Mouse (Mus musculus): ENCODE measurements at regions not wholly inside any gene's neighbourhood (a gene's known extent, or its start where the extent isn't known, plus 50 kb on each side); places are given as distances from the start of the nearest gene placed in this dataset.

DNA sequence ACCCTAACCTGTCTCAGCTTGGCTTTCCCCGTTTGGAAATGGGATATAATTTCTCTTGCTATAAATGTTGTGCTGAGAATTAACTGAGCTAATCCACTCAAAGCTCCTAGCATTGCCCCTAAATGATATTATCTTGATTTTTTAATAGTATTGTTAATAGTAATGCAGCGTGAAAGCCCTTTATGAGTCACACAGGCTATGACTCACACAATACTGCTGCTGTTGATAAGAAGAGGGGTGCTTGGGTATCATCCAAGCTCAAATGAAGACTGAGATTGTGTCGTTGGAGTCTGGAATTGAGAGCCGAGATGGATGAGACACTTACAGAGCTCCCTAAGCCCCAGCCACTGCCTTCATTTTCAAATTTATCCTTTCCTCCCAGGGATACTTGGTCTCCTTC, 235.2 kb upstream of the Tbc1d5 start:
- Histone ChIP-seq H3K36me3 (replicated peaks) (no peaks in the 10 kb centered on the region), H3K4me3 (no peak overlapping the region), H3K9me3 (no peaks in the 10 kb centered on the region), H3K27me3 (ENCODE audit: poor library complexity, severe bottlenecking) (no peaks in the 10 kb centered on the region), H3K4me1 (no peaks in the 10 kb centered on the region), H3K27ac (no peak overlapping the region)
- 87% methylated on average over 4 of the region's 4 CpGs for WGBS
- DNase-seq (ENCODE audit: extremely low spot score, low spot score) = no peak

DNA sequence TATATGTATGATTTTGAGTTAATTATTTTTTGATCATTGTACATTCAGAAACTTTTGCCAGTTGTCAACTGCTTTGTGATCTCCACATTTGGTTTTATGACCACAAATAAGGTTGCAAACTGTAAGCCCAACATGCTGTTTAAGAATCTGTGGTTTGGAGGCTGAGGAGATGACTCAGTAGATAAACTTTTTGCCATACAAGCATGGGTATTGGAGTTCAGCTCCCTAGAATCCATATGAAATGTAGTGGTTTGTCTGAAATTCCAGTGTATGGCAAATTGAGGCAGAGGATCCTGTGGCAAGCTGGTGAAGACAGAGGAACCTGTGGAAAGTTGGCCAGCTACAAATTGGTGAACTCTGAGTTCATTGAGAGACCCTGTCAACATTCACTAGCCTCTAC, 234.6 kb upstream of the Tbc1d5 start:
- no peaks in the 10 kb centered on the region for H3K4me1 ChIP-seq
- no peaks in the 10 kb centered on the region for H3K9me3 ChIP-seq
- no peaks in the 10 kb centered on the region for H3K36me3 ChIP-seq (replicated peaks)
- no peak overlapping the region for H3K4me3 ChIP-seq
- no peaks in the 10 kb centered on the region for H3K27me3 ChIP-seq (ENCODE audit: poor library complexity, severe bottlenecking)
- no peak for DNase-seq (ENCODE audit: extremely low spot score, low spot score)
- no peak overlapping the region for H3K27ac ChIP-seq

DNA sequence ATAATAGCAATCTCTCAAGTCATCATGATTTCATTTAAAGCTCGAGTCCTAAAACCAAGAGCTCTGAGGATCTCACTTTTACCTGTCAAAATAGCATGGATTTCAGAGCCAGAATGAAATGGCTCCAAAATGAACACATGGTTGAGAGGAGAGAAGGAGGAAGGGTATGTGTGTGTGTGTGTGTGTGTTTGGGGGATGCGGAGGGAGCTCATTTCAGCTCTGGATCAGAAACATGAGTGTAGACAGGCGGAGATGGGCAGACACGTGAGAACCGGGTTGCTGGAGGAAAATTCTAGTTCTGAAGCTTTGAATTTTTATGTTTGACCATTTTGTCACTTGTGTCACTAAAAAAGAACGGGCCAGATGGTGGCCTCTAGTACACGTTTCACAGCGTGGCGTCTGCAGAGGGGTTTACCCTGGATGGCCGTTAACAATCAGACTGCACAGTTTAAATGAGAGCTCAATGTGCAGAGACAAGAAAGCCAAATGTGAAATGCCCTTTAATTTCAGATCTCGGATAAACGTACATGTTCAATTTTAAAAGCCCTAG, 232.5 kb upstream of the Tbc1d5 start:
- DNase-seq (ENCODE audit: extremely low spot score, low spot score) = no peak
- Histone ChIP-seq H3K9me3 (no peaks in the 10 kb centered on the region), H3K27ac (no peak overlapping the region), H3K27me3 (ENCODE audit: poor library complexity, severe bottlenecking) (no peaks in the 10 kb centered on the region), H3K4me3 (no peak overlapping the region), H3K36me3 (replicated peaks) (no peaks in the 10 kb centered on the region), H3K4me1 (no peaks in the 10 kb centered on the region)
- 92% methylated on average over 12 of the region's 12 CpGs for WGBS

GRCm38 (mm10) chr17:51408894-51409293, 229.7 kb upstream of the Tbc1d5 start:
- no peaks in the 10 kb centered on the region for H3K9me3 ChIP-seq
- H3K4me3 ChIP-seq = no peak overlapping the region
- WGBS = 51% methylated on average over 5 of the region's 5 CpGs
- H3K36me3 ChIP-seq (replicated peaks) = no peaks in the 10 kb centered on the region
- no peaks in the 10 kb centered on the region for H3K4me1 ChIP-seq
- H3K27ac ChIP-seq = no peak overlapping the region
- peak; percentile 12 for DNase-seq (ENCODE audit: extremely low spot score, low spot score)
- H3K27me3 ChIP-seq (ENCODE audit: poor library complexity, severe bottlenecking) = no peaks in the 10 kb centered on the region

GRCm38 (mm10) chr17:51408367-51408766, 229.2 kb upstream of the Tbc1d5 start:
- H3K4me1 ChIP-seq = no peaks in the 10 kb centered on the region
- no peak for DNase-seq (ENCODE audit: extremely low spot score, low spot score)
- H3K4me3 ChIP-seq = no peak overlapping the region
- H3K27me3 ChIP-seq (ENCODE audit: poor library complexity, severe bottlenecking) = no peaks in the 10 kb centered on the region
- no peaks in the 10 kb centered on the region for H3K36me3 ChIP-seq (replicated peaks)
- WGBS = 77% methylated on average over 3 of the region's 3 CpGs
- no peak overlapping the region for H3K27ac ChIP-seq
- H3K9me3 ChIP-seq = no peaks in the 10 kb centered on the region

DNA sequence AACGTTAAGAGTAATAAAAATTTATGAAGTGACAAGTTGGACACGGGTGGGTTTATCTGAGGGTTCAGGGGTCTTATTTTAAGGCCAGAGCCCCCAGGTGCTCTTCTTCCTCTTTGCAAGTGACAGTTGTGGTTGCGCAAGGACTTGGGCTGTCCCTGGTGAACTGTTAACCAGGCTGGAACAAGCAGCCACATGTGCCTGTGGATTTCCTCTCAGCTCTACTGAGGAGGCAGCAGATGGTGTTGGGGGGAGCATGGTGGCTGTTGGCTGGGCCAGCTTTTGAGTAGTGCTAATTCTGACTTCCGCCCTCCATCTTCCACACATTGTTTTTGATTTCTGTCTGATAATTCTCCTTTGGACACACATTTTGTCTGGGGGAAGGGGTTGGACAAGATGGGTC, 227.9 kb upstream of the Tbc1d5 start:
- H3K9me3 ChIP-seq = no peaks in the 10 kb centered on the region
- no peak overlapping the region for H3K27ac ChIP-seq
- H3K4me1 ChIP-seq = no peaks in the 10 kb centered on the region
- no peak overlapping the region for H3K4me3 ChIP-seq
- peak; percentile 9 for DNase-seq (ENCODE audit: extremely low spot score, low spot score)
- no peaks in the 10 kb centered on the region for H3K27me3 ChIP-seq (ENCODE audit: poor library complexity, severe bottlenecking)
- no peaks in the 10 kb centered on the region for H3K36me3 ChIP-seq (replicated peaks)
- WGBS = 89% methylated on average over 4 of the region's 4 CpGs

GRCm38 (mm10) chr17:51405059-51405458, 225.9 kb upstream of the Tbc1d5 start:
- 86% methylated on average over 3 of the region's 3 CpGs for WGBS
- Histone ChIP-seq H3K36me3 (replicated peaks) (no peaks in the 10 kb centered on the region), H3K27me3 (ENCODE audit: poor library complexity, severe bottlenecking) (no peaks in the 10 kb centered on the region), H3K4me3 (no peak overlapping the region), H3K4me1 (no peaks in the 10 kb centered on the region), H3K9me3 (no peaks in the 10 kb centered on the region), H3K27ac (no peak overlapping the region)
- DNase-seq (ENCODE audit: extremely low spot score, low spot score) = no peak

GRCm38 (mm10) chr17:51397973-51398372, 218.8 kb upstream of the Tbc1d5 start:
- DNase-seq (ENCODE audit: extremely low spot score, low spot score) = no peak
- H3K36me3 ChIP-seq (replicated peaks) = no peaks in the 10 kb centered on the region
- H3K4me1 ChIP-seq = peaks cover 9% of the 10 kb centered on the region
- H3K4me3 ChIP-seq = no peak overlapping the region
- H3K27me3 ChIP-seq (ENCODE audit: poor library complexity, severe bottlenecking) = no peaks in the 10 kb centered on the region
- no peaks in the 10 kb centered on the region for H3K9me3 ChIP-seq
- H3K27ac ChIP-seq = no peak overlapping the region
- WGBS = 91% methylated on average over 7 of the region's 7 CpGs

DNA sequence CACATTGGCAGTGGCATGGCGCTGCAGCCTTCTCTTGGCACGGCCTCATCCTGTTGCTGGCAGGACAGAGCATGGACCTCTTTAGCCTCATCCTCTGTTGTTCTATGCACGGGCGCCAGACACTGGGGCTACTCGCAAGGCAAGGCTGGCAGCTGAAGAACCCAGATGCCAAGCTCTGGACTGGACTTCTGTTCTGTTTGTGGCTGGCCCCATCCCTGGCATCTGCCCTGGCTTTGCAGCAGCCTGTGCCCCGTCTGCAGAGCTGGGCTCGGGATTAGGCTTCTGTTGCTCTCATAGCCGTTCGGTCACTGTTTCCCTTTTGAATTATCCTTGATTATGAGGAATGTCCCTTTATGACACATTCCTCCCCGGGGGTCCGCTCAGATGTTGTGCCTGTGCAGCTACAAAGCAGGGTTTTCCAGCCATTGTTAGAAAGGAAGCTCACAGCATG, 214.6 kb upstream of the Tbc1d5 start:
- DNase-seq (ENCODE audit: extremely low spot score, low spot score) = no peak
- Histone ChIP-seq H3K36me3 (replicated peaks) (no peaks in the 10 kb centered on the region), H3K27ac (0 out of 2 replicates have a peak overlapping the region, but pooled peaks have one; percentile 13), H3K4me3 (no peak overlapping the region), H3K27me3 (ENCODE audit: poor library complexity, severe bottlenecking) (no peaks in the 10 kb centered on the region), H3K9me3 (no peaks in the 10 kb centered on the region), H3K4me1 (peaks cover 13% of the 10 kb centered on the region)
- 62% methylated on average over 11 of the region's 11 CpGs for WGBS

- WGBS = 82% methylated on average over 10 of the region's 10 CpGs
- peaks cover 13% of the 10 kb centered on the region for H3K4me1 ChIP-seq
Observed at GRCm38 (mm10) chr17:51391871-51392270, 212.7 kb upstream of the Tbc1d5 start.

GRCm38 (mm10) chr17:51382552-51382951, 203.4 kb upstream of the Tbc1d5 start:
- DNase-seq (ENCODE audit: extremely low spot score, low spot score) = no peak
- H3K36me3 ChIP-seq (replicated peaks) = no peaks in the 10 kb centered on the region
- no peak overlapping the region for H3K27ac ChIP-seq
- H3K9me3 ChIP-seq = no peaks in the 10 kb centered on the region
- H3K4me3 ChIP-seq = no peak overlapping the region
- 86% methylated on average over 6 of the region's 6 CpGs for WGBS
- no peaks in the 10 kb centered on the region for H3K27me3 ChIP-seq (ENCODE audit: poor library complexity, severe bottlenecking)
- H3K4me1 ChIP-seq = no peaks in the 10 kb centered on the region

More at GRCm38 (mm10) chr17:51391871-51392270, 212.7 kb upstream of the Tbc1d5 start:
- no peaks in the 10 kb centered on the region for H3K9me3 ChIP-seq
- H3K27ac ChIP-seq = no peak overlapping the region
- no peaks in the 10 kb centered on the region for H3K27me3 ChIP-seq (ENCODE audit: poor library complexity, severe bottlenecking)
- H3K36me3 ChIP-seq (replicated peaks) = no peaks in the 10 kb centered on the region
- no peak overlapping the region for H3K4me3 ChIP-seq
- DNase-seq (ENCODE audit: extremely low spot score, low spot score) = no peak

DNA sequence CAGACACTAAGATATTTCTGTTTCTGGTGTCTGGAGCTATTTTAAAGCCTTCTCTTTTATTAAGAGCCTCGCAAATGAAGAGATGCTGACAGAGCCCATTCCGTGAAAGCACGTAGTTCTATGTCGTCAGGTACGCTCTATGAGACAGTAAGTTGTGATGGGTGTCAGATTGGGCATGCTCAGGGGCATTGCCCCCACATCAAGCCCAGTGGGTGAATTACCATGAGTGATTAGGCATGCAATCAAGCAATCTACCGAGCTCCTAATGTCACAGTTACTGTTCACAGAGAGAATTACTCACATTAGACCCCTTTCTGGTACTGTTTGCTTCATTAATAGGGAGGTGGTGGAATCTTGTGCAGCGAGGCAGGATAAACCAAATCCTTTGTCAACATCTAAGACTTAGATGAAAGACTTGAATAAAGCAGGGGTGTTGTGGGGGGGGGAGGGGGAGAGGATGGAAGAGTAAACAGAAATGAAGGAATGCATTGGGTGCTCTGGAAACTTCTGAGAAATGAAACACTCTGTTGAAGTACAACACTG, 192.9 kb upstream of the Tbc1d5 start:
- no peak for DNase-seq (ENCODE audit: extremely low spot score, low spot score)
- H3K4me3 ChIP-seq = no peak overlapping the region
- H3K36me3 ChIP-seq (replicated peaks) = no peaks in the 10 kb centered on the region
- H3K27ac ChIP-seq = no peak overlapping the region
- WGBS = 55% methylated on average over 7 of the region's 7 CpGs
- H3K4me1 ChIP-seq = peaks cover 36% of the 10 kb centered on the region
- H3K9me3 ChIP-seq = no peaks in the 10 kb centered on the region
- H3K27me3 ChIP-seq (ENCODE audit: poor library complexity, severe bottlenecking) = no peaks in the 10 kb centered on the region

GRCm38 (mm10) chr17:51370990-51371389, 191.8 kb upstream of the Tbc1d5 start:
- no peak for DNase-seq (ENCODE audit: extremely low spot score, low spot score)
- Histone ChIP-seq H3K27me3 (ENCODE audit: poor library complexity, severe bottlenecking) (no peaks in the 10 kb centered on the region), H3K27ac (no peak overlapping the region), H3K9me3 (no peaks in the 10 kb centered on the region), H3K4me1 (peaks cover 36% of the 10 kb centered on the region), H3K36me3 (replicated peaks) (no peaks in the 10 kb centered on the region), H3K4me3 (no peak overlapping the region)
- WGBS = 91% methylated on average over 7 of the region's 7 CpGs

DNA sequence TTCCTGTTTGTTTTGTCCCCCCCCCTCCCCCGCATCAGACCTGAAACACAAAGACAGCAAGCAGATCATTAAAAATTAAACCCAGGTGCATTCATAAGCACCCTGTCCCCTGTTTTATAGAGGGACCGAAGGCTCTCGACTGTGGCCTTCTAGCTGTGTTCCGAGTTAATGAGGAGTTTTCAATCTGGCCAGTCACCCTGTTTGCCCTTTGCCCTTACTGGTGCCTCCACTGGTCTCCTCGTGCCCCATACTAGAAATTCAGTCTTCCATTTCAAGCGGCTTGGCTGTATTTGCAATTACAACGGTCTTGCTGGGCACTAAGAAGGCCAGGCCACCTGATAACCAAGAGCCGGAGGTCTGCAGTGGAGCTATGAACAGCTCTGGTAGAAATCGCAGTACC, 190.9 kb upstream of the Tbc1d5 start:
- H3K36me3 ChIP-seq (replicated peaks) = no peaks in the 10 kb centered on the region
- H3K27me3 ChIP-seq (ENCODE audit: poor library complexity, severe bottlenecking) = no peaks in the 10 kb centered on the region
- no peak overlapping the region for H3K27ac ChIP-seq
- peaks cover 36% of the 10 kb centered on the region for H3K4me1 ChIP-seq
- no peak for DNase-seq (ENCODE audit: extremely low spot score, low spot score)
- WGBS = 63% methylated on average over 9 of the region's 9 CpGs
- no peak overlapping the region for H3K4me3 ChIP-seq
- no peaks in the 10 kb centered on the region for H3K9me3 ChIP-seq

Measured in forebrain, embryonic 10.5 days (tissue).